Mouse (Mus musculus) forebrain, embryonic 12.5 days (tissue): ENCODE measurements around the gene Nps. TPM values are rescaled to one million over a fixed set of nuclear protein-coding genes. Genes with fewer than 3 reads are reported as not detected.
"Not testable (repeated sequence)": the region's sequence is repeated elsewhere in the genome, so short reads cannot be mapped to it uniquely, and the experiment has no call there.

Source experiments
- ATAC-seq: fragments of 200-750 bp; cut with Nextera tagmentation; 2 replicates; pipeline ENCODE4 v1.8.0; 2017; ENCODE audit warnings: moderate TSS enrichment; ENCODE audit not compliant: low FRiP score
- H3K27ac ChIP-seq: fragments of 300-500 bp; sonication (generic); 2 replicates; pipeline ENCODE4 v1.5.1; 2016; ENCODE audit warnings: mild to moderate bottlenecking
- H3K27me3 ChIP-seq: fragments of 300-500 bp; sonication (generic); 2 replicates; pipeline ENCODE4 v1.6.1; 2016; ENCODE audit warnings: mild to moderate bottlenecking
- H3K36me3 ChIP-seq: fragments of 300-500 bp; sonication (generic); replicated peaks from 2 replicates; pipeline ENCODE4 v1.6.1; 2016; ENCODE audit warnings: mild to moderate bottlenecking
- H3K4me1 ChIP-seq: fragments of 300-500 bp; sonication (generic); 2 replicates; pipeline ENCODE4 v1.6.1; 2016
- H3K4me2 ChIP-seq: fragments of 300-500 bp; sonication (generic); 2 replicates; pipeline ENCODE4 v1.6.1; 2016; ENCODE audit warnings: mild to moderate bottlenecking, moderate library complexity
- H3K4me3 ChIP-seq: fragments of 300-500 bp; sonication (generic); replicated peaks from 2 replicates; pipeline ENCODE4 v1.5.1; 2016; ENCODE audit warnings: mild to moderate bottlenecking
- H3K9ac ChIP-seq: fragments of 300-500 bp; sonication (generic); 2 replicates; pipeline ENCODE4 v1.6.1; 2016; ENCODE audit warnings: mild to moderate bottlenecking
- H3K9me3 ChIP-seq: fragments of 300-500 bp; sonication (generic); 2 replicates; pipeline ENCODE4 v1.6.1; 2016
- WGBS: fragments of 180-500 bp; shearing (Covaris S2); methylation state at CpG from one replicate; pipeline ENCODE4 v1.1.7; 2016; 5-methylcytosine and 5-hydroxymethylcytosine counted together
- polyA plus RNA-seq: library from polyadenylated mRNA; unstranded; fragments of >200 nt; fragmentation: Nextera tagmentation; extraction: Ambion mirVana; gene quantifications from 2 replicates; pipeline ENCODE4 v1.2.1, GENCODE M21; 2016

The Nps gene
- not detected in 2 replicates for polyA plus RNA-seq

- H3K27me3 ChIP-seq, ATAC-seq, H3K4me1 ChIP-seq, H3K9ac ChIP-seq, H3K9me3 ChIP-seq, H3K4me2 ChIP-seq, H3K27ac ChIP-seq, H3K4me3 ChIP-seq, H3K36me3 ChIP-seq: not testable (repeated sequence)
- 94% methylated on average over 19 of the region's 19 CpGs for WGBS
Observed at GRCm38 (mm10) chr7:135258053-135258753, at the start of gene Nps. Gene Nps (plus strand): TSS chr7:135258703.

DNA sequence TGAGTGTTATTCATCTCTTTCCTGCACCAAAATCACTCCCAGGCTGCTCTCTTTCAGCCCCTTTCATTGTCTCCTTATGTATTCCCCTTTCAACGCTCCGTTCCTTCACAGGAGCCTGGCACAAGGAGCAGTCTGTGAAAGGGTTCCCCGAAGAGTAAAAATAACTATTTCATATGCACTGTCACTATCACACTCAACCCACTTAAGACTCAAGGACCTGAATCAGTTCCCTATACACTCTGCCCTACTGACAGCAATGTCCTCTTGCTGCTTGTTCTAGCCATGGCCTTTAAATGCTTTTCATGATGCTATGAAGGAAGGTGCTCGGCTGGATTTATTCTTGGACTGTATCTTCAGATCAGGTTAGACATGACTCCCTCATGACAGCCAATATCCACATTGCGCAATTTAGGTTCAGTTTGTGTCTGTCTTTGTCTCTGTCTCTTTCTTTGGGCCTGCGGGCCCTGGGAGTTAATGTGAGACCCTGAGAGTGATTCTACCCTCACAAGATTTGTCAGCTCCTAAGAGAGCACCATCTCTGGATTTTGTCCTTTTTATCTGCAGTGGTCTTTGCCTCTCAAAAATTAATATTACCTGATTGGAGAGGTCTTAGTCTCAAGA, 49.4 kb upstream of the Nps start:
- no peak for ATAC-seq
- H3K4me2 ChIP-seq = no peak overlapping the region
- H3K4me1 ChIP-seq = no peaks in the 10 kb centered on the region; the same call in 1 of the 2 replicates
- no peak overlapping the region for H3K4me3 ChIP-seq
- no peaks in the 10 kb centered on the region for H3K36me3 ChIP-seq
- H3K9me3 ChIP-seq = no peaks in the 10 kb centered on the region
- no peaks in the 10 kb centered on the region for H3K27me3 ChIP-seq
- no peak overlapping the region for H3K27ac ChIP-seq
- no peak overlapping the region for H3K9ac ChIP-seq
- 73% methylated on average over 6 of the region's 6 CpGs for whole genome bisulfite sequencing

GRCm38 (mm10) chr7:135210296-135210695, 48.2 kb upstream of the Nps start:
- H3K27ac ChIP-seq = no peak overlapping the region

GRCm38 (mm10) chr7:135210831-135211230, 47.7 kb upstream of the Nps start:
- H3K9ac ChIP-seq = no peak overlapping the region
- no peaks in the 10 kb centered on the region for H3K36me3 ChIP-seq
- no peak overlapping the region for H3K27ac ChIP-seq
- no peak for ATAC-seq
- no peak overlapping the region for H3K4me2 ChIP-seq
- whole genome bisulfite sequencing = 84% methylated on average over 2 of the region's 2 CpGs
- H3K4me3 ChIP-seq = no peak overlapping the region
- no peaks in the 10 kb centered on the region for H3K27me3 ChIP-seq
- H3K9me3 ChIP-seq = no peaks in the 10 kb centered on the region
- H3K4me1 ChIP-seq = no peaks in the 10 kb centered on the region; the same call in 1 of the 2 replicates

More at GRCm38 (mm10) chr7:135210296-135210695, 48.2 kb upstream of the Nps start:
- Histone ChIP-seq H3K9ac (no peak overlapping the region), H3K36me3 (no peaks in the 10 kb centered on the region), H3K4me3 (no peak overlapping the region), H3K9me3 (no peaks in the 10 kb centered on the region), H3K4me1 (no peaks in the 10 kb centered on the region; the same call in 1 of the 2 replicates), H3K27me3 (no peaks in the 10 kb centered on the region), H3K4me2 (no peak overlapping the region)
- no peak for ATAC-seq

DNA sequence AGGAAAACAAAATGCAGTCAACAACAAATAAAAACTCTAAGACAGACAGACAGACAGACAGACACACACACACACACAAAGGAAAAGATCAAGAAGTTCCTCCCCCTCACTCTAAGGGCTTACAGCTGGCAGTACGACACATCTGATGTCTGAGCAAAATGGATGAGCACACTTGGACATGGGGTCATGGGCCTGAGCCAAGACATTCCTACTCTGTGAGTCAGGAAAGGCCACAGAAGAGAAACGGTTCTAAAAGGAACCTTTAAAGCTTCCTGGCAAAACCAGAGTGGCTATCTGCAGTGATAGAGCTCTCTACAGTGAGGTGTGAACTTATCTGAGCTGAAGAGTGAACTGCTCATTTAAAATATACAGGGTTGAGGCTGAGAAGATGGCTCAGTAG, 46.0 kb upstream of the Nps start:
- Histone ChIP-seq H3K9ac (no peak overlapping the region), H3K4me1 (no peaks in the 10 kb centered on the region; the same call in 1 of the 2 replicates), H3K4me2 (no peak overlapping the region), H3K4me3 (no peak overlapping the region), H3K9me3 (no peaks in the 10 kb centered on the region), H3K27ac (no peak overlapping the region), H3K27me3 (no peaks in the 10 kb centered on the region), H3K36me3 (no peaks in the 10 kb centered on the region)
- no peak for ATAC-seq
- WGBS = 73% methylated on average over 2 of the region's 2 CpGs

- Histone ChIP-seq H3K36me3 (no peaks in the 10 kb centered on the region), H3K4me2 (no peak overlapping the region), H3K27ac (no peak overlapping the region), H3K27me3 (no peaks in the 10 kb centered on the region), H3K9me3 (no peaks in the 10 kb centered on the region), H3K4me1 (no peaks in the 10 kb centered on the region), H3K9ac (no peak overlapping the region), H3K4me3 (no peak overlapping the region)
- ATAC-seq = no peak
- 87% methylated on average over 2 of the region's 2 CpGs for WGBS
Observed at GRCm38 (mm10) chr7:135221475-135221874, 37.0 kb upstream of the Nps start.

DNA sequence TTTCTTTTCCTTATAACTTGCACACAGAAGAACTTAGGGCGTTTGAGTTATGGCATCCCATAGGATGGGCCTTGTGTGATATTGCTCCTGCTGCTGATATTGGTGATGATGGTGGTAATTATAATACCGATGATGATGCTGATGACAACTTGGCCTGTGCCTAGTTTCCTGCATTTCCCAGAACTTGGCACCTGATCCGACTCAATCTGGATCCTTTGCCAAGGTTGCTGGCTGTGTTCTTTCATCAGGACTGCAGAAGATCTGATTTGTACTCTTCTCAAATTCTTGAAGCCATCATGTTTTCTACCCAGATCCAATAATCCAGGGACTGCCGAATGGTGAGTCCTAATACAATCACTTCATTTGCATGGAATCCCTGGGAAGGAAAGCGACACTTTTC, 32.5 kb upstream of the Nps start:
- Histone ChIP-seq H3K27ac (no peak overlapping the region), H3K27me3 (no peaks in the 10 kb centered on the region), H3K36me3 (no peaks in the 10 kb centered on the region), H3K9me3 (no peaks in the 10 kb centered on the region), H3K9ac (no peak overlapping the region), H3K4me2 (no peak overlapping the region), H3K4me1 (no peaks in the 10 kb centered on the region), H3K4me3 (no peak overlapping the region)
- no peak for ATAC-seq
- WGBS = 90% methylated on average over 5 of the region's 5 CpGs

DNA sequence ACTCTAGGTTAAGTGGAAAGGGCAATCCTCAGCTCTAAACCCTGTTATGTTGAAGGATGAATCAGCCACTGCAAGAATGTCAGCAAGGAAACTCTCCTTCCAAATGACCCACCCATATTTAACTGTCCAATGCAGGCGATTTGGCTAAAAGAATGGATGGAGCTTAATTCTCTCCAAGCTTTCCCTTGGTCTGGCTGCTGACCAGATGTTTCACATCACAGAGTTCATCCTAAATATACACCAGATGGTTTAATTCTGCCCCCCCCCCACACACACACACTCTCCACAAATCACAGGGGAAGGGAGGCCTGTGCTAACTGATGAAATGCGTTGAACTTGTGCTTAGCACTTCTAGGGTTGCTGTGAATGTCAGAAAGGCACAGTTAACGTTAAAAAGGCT, 21.4 kb upstream of the Nps start:
- Histone ChIP-seq H3K4me1 (no peaks in the 10 kb centered on the region; the same call in 1 of the 2 replicates), H3K9ac (no peak overlapping the region), H3K4me2 (no peak overlapping the region), H3K27me3 (no peaks in the 10 kb centered on the region), H3K9me3 (no peaks in the 10 kb centered on the region), H3K36me3 (no peaks in the 10 kb centered on the region), H3K27ac (no peak overlapping the region), H3K4me3 (no peak overlapping the region)
- 76% methylated on average over 3 of the region's 3 CpGs for WGBS
- no peak for ATAC-seq

DNA sequence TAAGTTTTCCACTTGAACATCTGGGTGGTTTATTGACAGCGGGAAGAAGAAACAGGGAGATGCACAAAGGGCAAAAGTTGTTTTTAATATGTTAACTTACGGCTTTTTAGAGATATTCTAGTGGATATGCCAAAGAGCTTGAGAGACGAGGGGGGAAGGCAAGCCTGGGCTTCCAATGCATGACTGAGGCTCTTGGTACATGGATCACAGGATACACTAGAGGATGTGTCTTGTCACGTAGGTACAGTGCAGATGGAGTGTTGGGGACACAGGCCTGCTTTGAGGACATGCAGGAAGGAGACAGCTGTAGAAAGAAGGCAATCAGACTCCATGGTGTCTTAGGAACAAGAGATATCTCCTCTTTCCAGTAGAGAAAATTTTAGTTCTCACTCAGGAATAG, 19.1 kb upstream of the Nps start:
- Histone ChIP-seq H3K27me3 (no peaks in the 10 kb centered on the region), H3K27ac (no peak overlapping the region), H3K4me1 (no peaks in the 10 kb centered on the region; the same call in 1 of the 2 replicates), H3K9ac (no peak overlapping the region), H3K9me3 (no peaks in the 10 kb centered on the region), H3K4me2 (no peak overlapping the region), H3K36me3 (no peaks in the 10 kb centered on the region), H3K4me3 (no peak overlapping the region)
- 88% methylated on average over 4 of the region's 4 CpGs for WGBS
- ATAC-seq = no peak

DNA sequence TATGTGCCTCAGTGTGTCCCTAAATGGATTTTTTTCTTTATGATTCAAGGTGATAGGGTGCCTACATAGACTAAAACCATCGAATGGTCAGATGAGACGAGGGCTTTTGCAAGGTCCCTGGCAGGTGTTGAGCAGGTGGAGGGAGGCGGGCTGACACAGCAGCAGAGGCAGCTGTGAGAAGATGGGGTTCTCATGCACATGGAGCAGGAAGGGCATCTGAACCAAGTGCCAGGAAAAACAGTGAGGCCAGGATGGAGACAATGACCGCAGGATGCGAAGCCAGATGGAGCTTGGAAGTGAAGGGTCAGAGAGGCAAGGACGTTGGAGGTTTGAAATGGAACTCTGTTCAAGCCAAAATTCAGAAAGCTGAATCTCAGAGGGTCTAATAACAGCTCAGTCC, 18.5 kb upstream of the Nps start:
- Histone ChIP-seq H3K4me1 (no peaks in the 10 kb centered on the region; the same call in 1 of the 2 replicates), H3K27ac (no peak overlapping the region), H3K36me3 (no peaks in the 10 kb centered on the region), H3K4me2 (no peak overlapping the region), H3K9me3 (no peaks in the 10 kb centered on the region), H3K9ac (no peak overlapping the region), H3K4me3 (no peak overlapping the region), H3K27me3 (no peaks in the 10 kb centered on the region)
- WGBS = 87% methylated on average over 6 of the region's 6 CpGs
- ATAC-seq = no peak

DNA sequence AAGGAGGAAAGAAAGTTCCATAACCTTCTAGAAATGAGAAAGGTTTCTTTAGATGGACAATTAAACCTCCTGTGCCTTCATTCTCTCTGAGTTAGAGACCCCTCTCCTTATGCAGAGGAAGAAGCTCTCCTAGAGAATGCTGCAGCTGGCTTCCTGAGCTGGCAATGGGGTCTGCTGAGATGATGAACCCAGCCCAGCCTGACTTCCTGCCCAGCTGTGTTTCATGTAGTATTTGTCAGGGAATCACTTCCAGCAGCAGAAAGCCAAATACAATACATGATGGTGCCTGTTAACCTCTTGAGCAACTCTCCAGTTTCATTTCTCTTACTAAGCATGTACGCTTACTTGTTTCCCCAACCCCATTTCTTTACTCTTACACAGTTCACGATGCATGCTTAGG, 17.9 kb upstream of the Nps start:
- Histone ChIP-seq H3K4me1 (no peaks in the 10 kb centered on the region; the same call in 1 of the 2 replicates), H3K27me3 (no peaks in the 10 kb centered on the region), H3K4me3 (no peak overlapping the region), H3K9ac (no peak overlapping the region), H3K9me3 (no peaks in the 10 kb centered on the region), H3K27ac (no peak overlapping the region), H3K36me3 (no peaks in the 10 kb centered on the region), H3K4me2 (no peak overlapping the region)
- 90% methylated on average over 2 of the region's 2 CpGs for WGBS
- ATAC-seq = no peak

GRCm38 (mm10) chr7:135244171-135244880, 14.2 kb upstream of the Nps start:
- WGBS = 78% methylated on average over 9 of the region's 9 CpGs
- no peak overlapping the region for H3K27ac ChIP-seq
- H3K9me3 ChIP-seq = no peaks in the 10 kb centered on the region
- H3K4me3 ChIP-seq = no peak overlapping the region
- no peaks in the 10 kb centered on the region for H3K4me1 ChIP-seq
- ATAC-seq = no peak
- H3K36me3 ChIP-seq = no peaks in the 10 kb centered on the region
- H3K9ac ChIP-seq = no peak overlapping the region
- H3K27me3 ChIP-seq = no peaks in the 10 kb centered on the region
- no peak overlapping the region for H3K4me2 ChIP-seq
